Mouse (Mus musculus) midbrain, embryonic 13.5 days (tissue): ENCODE results near the gene Thap4. TPM values are rescaled to one million over a fixed set of nuclear protein-coding genes. Genes with fewer than 3 reads are reported as not detected.

Experiments used
- ATAC-seq: fragments of 200-750 bp; cut with Nextera tagmentation; 2 replicates; pipeline ENCODE4 v1.8.0; 2017; ENCODE audit warnings: mild to moderate bottlenecking, moderate TSS enrichment, moderate library complexity
- H3K27ac ChIP-seq: fragments of 300-500 bp; sonication (generic); 2 replicates; pipeline ENCODE4 v1.5.1; 2015; ENCODE audit warnings: inconsistent platforms, mild to moderate bottlenecking, moderate library complexity
- H3K27me3 ChIP-seq: fragments of 300-500 bp; sonication (generic); 2 replicates; pipeline ENCODE4 v1.6.1; 2015; ENCODE audit warnings: mild to moderate bottlenecking, inconsistent platforms
- H3K36me3 ChIP-seq: fragments of 300-500 bp; sonication (generic); 2 replicates; pipeline ENCODE4 v1.6.1; 2015; ENCODE audit warnings: mild to moderate bottlenecking, inconsistent platforms
- H3K4me1 ChIP-seq: fragments of 300-500 bp; sonication (generic); replicated peaks from 2 replicates; pipeline ENCODE4 v1.6.1; 2015; ENCODE audit warnings: inconsistent platforms
- H3K4me2 ChIP-seq: fragments of 300-500 bp; sonication (generic); replicated peaks from 2 replicates; pipeline ENCODE4 v1.6.1; 2015; ENCODE audit warnings: moderate library complexity, mild to moderate bottlenecking, inconsistent platforms
- H3K4me3 ChIP-seq: fragments of 300-500 bp; sonication (generic); replicated peaks from 2 replicates; pipeline ENCODE4 v1.5.1; 2015; ENCODE audit warnings: mild to moderate bottlenecking, inconsistent platforms
- H3K9ac ChIP-seq: fragments of 300-500 bp; sonication (generic); replicated peaks from 2 replicates; pipeline ENCODE4 v1.6.1; 2015; ENCODE audit warnings: mild to moderate bottlenecking, inconsistent platforms
- H3K9me3 ChIP-seq: fragments of 300-500 bp; sonication (generic); 2 replicates; pipeline ENCODE4 v1.6.1; 2016; ENCODE audit warnings: mild to moderate bottlenecking, inconsistent platforms
- WGBS: fragments of 180-500 bp; shearing (Covaris S2); methylation state at CpG from one replicate; pipeline ENCODE4 v1.1.7; 2015; 5-methylcytosine and 5-hydroxymethylcytosine counted together
- polyA plus RNA-seq: library from polyadenylated mRNA; unstranded; fragments of >200 nt; fragmentation: Nextera tagmentation; extraction: Ambion mirVana; gene quantifications from 2 replicates; pipeline ENCODE4 v1.2.1, GENCODE M21; 2015

The Thap4 gene
- polyA plus RNA-seq: 41.7 and 49.2 TPM in 2 replicates

- peak within 1 kb of the TSS; percentile 96 for H3K4me3 ChIP-seq
- H3K9ac ChIP-seq: peak within 1 kb of the TSS; percentile 86
- no peaks in the 10 kb centered on the region for H3K27me3 ChIP-seq
- H3K9me3 ChIP-seq: no peaks in the 10 kb centered on the region
- H3K36me3 ChIP-seq: peaks cover 9% of the 10 kb centered on the region
- H3K27ac ChIP-seq: peak within 1 kb of the TSS; percentile 88
- H3K4me2 ChIP-seq: peak within 1 kb of the TSS; percentile 93
- peak; percentile 93 for ATAC-seq
- H3K4me1 ChIP-seq: peaks cover 35% of the 10 kb centered on the region
- under 1% methylated on average over 99 of the region's 121 CpGs for WGBS
These were observed at the start of gene Thap4 for GRCm38 (mm10) chr1:93754573-93755290. Gene Thap4, minus strand, starts transcription at chr1:93754864.

- no peaks in the 10 kb centered on the region for H3K27me3 ChIP-seq
- peak within 1 kb of the TSS; percentile 96 for H3K27ac ChIP-seq
- H3K4me2 ChIP-seq: peak within 1 kb of the TSS; percentile 89
- peaks cover 35% of the 10 kb centered on the region for H3K36me3 ChIP-seq
- no peaks in the 10 kb centered on the region for H3K9me3 ChIP-seq
- ATAC-seq: peak; percentile 95
- H3K4me3 ChIP-seq: peak within 1 kb of the TSS; percentile 72
- under 1% methylated on average over 92 of the region's 94 CpGs for WGBS
- H3K4me1 ChIP-seq: peaks cover 37% of the 10 kb centered on the region
- H3K9ac ChIP-seq: peak within 1 kb of the TSS; percentile 83
These were observed 49.2 kb upstream of the Thap4 start, which contains the start of gene Ing5 for GRCm38 (mm10) chr1:93803556-93804507. Gene Ing5, plus strand, starts transcription at chr1:93803965.

GRCm38 (mm10) chr1:93802771-93803170 lies 48.1 kb upstream of the Thap4 start:
- peaks cover 42% of the 10 kb centered on the region for H3K4me1 ChIP-seq
- H3K4me2 ChIP-seq: peak overlapping the region; percentile 89
- H3K27me3 ChIP-seq: no peaks in the 10 kb centered on the region
- H3K36me3 ChIP-seq: peaks cover 34% of the 10 kb centered on the region
- no peaks in the 10 kb centered on the region for H3K9me3 ChIP-seq
- H3K27ac ChIP-seq: no peak overlapping the region
- no peak for ATAC-seq
- H3K4me3 ChIP-seq: peak overlapping the region; percentile 72
- H3K9ac ChIP-seq: no peak overlapping the region
- WGBS: 84% methylated on average over 5 of the region's 5 CpGs

- under 1% methylated on average over 42 of the region's 42 CpGs for WGBS
- ATAC-seq: peak; percentile 56
These were observed 47.1 kb upstream of the Thap4 start, which contains the start of gene Dtymk for GRCm38 (mm10) chr1:93801741-93802238. Gene Dtymk, minus strand, starts transcription at chr1:93801934.

GRCm38 (mm10) chr1:93800670-93801503 lies 46.2 kb upstream of the Thap4 start:
- H3K4me2 ChIP-seq: peak overlapping the region; percentile 89
- peak overlapping the region; percentile 76; the same call in 1 of the 2 replicates for H3K27ac ChIP-seq
- WGBS: 76% methylated on average over 21 of the region's 21 CpGs

More at GRCm38 (mm10) chr1:93801741-93802238, 47.1 kb upstream of the Thap4 start, which contains the start of gene Dtymk:
- H3K4me1 ChIP-seq: peaks cover 43% of the 10 kb centered on the region
- peak within 1 kb of the TSS; percentile 81 for H3K4me3 ChIP-seq
- H3K4me2 ChIP-seq: peak within 1 kb of the TSS; percentile 89
- peak within 1 kb of the TSS; percentile 81 for H3K9ac ChIP-seq
- H3K9me3 ChIP-seq: no peaks in the 10 kb centered on the region
- no peaks in the 10 kb centered on the region for H3K27me3 ChIP-seq
- H3K27ac ChIP-seq: peak within 1 kb of the TSS; percentile 76
- H3K36me3 ChIP-seq: peaks cover 31% of the 10 kb centered on the region

GRCm38 (mm10) chr1:93795886-93796285 lies 41.2 kb upstream of the Thap4 start:
- peaks cover 73% of the 10 kb centered on the region for H3K36me3 ChIP-seq

More at GRCm38 (mm10) chr1:93800670-93801503, 46.2 kb upstream of the Thap4 start:
- Histone ChIP-seq H3K36me3 (peaks cover 23% of the 10 kb centered on the region), H3K9ac (peak overlapping the region; percentile 81), H3K4me3 (peak overlapping the region; percentile 81), H3K9me3 (no peaks in the 10 kb centered on the region), H3K27me3 (no peaks in the 10 kb centered on the region), H3K4me1 (peaks cover 43% of the 10 kb centered on the region)
- ATAC-seq: no peak

GRCm38 (mm10) chr1:93794526-93794925 lies 39.9 kb upstream of the Thap4 start:
- no peak overlapping the region for H3K9ac ChIP-seq
- 97% methylated on average over 8 of the region's 8 CpGs for WGBS
- H3K9me3 ChIP-seq: no peaks in the 10 kb centered on the region
- H3K4me2 ChIP-seq: no peak overlapping the region
- no peak for ATAC-seq
- no peak overlapping the region for H3K4me3 ChIP-seq
- no peak overlapping the region for H3K27ac ChIP-seq
- 0 out of 2 replicates have a peak, but pooled peaks cover 6% of the 10 kb centered on the region for H3K4me1 ChIP-seq
- H3K27me3 ChIP-seq: no peaks in the 10 kb centered on the region
- peaks cover 84% of the 10 kb centered on the region for H3K36me3 ChIP-seq

More at GRCm38 (mm10) chr1:93795886-93796285, 41.2 kb upstream of the Thap4 start:
- H3K27me3 ChIP-seq: no peaks in the 10 kb centered on the region
- H3K9ac ChIP-seq: no peak overlapping the region
- no peaks in the 10 kb centered on the region for H3K9me3 ChIP-seq
- no peak overlapping the region for H3K27ac ChIP-seq
- no peak overlapping the region for H3K4me2 ChIP-seq
- ATAC-seq: no peak
- 88% methylated on average over 8 of the region's 8 CpGs for WGBS
- peaks cover 10% of the 10 kb centered on the region; the same call in 1 of the 2 replicates for H3K4me1 ChIP-seq
- no peak overlapping the region for H3K4me3 ChIP-seq

- Histone ChIP-seq H3K4me3 (no peak overlapping the region), H3K9me3 (no peaks in the 10 kb centered on the region), H3K9ac (no peak overlapping the region), H3K4me2 (no peak overlapping the region), H3K27ac (no peak overlapping the region), H3K36me3 (peaks cover 98% of the 10 kb centered on the region), H3K27me3 (no peaks in the 10 kb centered on the region), H3K4me1 (no peaks in the 10 kb centered on the region)
- no peak for ATAC-seq
- 83% methylated on average over 2 of the region's 2 CpGs for WGBS
These were observed 32.2 kb upstream of the Thap4 start for GRCm38 (mm10) chr1:93786912-93787311.

- Histone ChIP-seq H3K36me3 (peaks cover 83% of the 10 kb centered on the region), H3K4me1 (no peaks in the 10 kb centered on the region), H3K4me2 (no peak overlapping the region), H3K9ac (no peak overlapping the region), H3K27me3 (no peaks in the 10 kb centered on the region), H3K27ac (no peak overlapping the region), H3K4me3 (no peak overlapping the region), H3K9me3 (no peaks in the 10 kb centered on the region)
- WGBS: 89% methylated on average over 5 of the region's 5 CpGs
- no peak for ATAC-seq
These were observed 22.0 kb upstream of the Thap4 start for GRCm38 (mm10) chr1:93776686-93777085.

- Histone ChIP-seq H3K4me1 (no peaks in the 10 kb centered on the region), H3K4me3 (no peak overlapping the region), H3K27me3 (no peaks in the 10 kb centered on the region), H3K36me3 (peaks cover 48% of the 10 kb centered on the region), H3K9me3 (no peaks in the 10 kb centered on the region), H3K4me2 (no peak overlapping the region), H3K27ac (no peak overlapping the region), H3K9ac (no peak overlapping the region)
- no peak for ATAC-seq
- WGBS: 95% methylated on average over 3 of the region's 3 CpGs
These were observed 15.2 kb upstream of the Thap4 start for GRCm38 (mm10) chr1:93769901-93770300.

- H3K4me3 ChIP-seq: no peak overlapping the region
- H3K9ac ChIP-seq: no peak overlapping the region
- no peak overlapping the region for H3K4me2 ChIP-seq
- no peaks in the 10 kb centered on the region for H3K27me3 ChIP-seq
- WGBS: 98% methylated on average over 6 of the region's 6 CpGs
- no peak overlapping the region for H3K27ac ChIP-seq
- ATAC-seq: no peak
- no peaks in the 10 kb centered on the region for H3K9me3 ChIP-seq
- H3K4me1 ChIP-seq: no peaks in the 10 kb centered on the region
- peaks cover 25% of the 10 kb centered on the region for H3K36me3 ChIP-seq
These were observed 12.9 kb upstream of the Thap4 start for GRCm38 (mm10) chr1:93767600-93767999.
